In the genomic region with DNA sequence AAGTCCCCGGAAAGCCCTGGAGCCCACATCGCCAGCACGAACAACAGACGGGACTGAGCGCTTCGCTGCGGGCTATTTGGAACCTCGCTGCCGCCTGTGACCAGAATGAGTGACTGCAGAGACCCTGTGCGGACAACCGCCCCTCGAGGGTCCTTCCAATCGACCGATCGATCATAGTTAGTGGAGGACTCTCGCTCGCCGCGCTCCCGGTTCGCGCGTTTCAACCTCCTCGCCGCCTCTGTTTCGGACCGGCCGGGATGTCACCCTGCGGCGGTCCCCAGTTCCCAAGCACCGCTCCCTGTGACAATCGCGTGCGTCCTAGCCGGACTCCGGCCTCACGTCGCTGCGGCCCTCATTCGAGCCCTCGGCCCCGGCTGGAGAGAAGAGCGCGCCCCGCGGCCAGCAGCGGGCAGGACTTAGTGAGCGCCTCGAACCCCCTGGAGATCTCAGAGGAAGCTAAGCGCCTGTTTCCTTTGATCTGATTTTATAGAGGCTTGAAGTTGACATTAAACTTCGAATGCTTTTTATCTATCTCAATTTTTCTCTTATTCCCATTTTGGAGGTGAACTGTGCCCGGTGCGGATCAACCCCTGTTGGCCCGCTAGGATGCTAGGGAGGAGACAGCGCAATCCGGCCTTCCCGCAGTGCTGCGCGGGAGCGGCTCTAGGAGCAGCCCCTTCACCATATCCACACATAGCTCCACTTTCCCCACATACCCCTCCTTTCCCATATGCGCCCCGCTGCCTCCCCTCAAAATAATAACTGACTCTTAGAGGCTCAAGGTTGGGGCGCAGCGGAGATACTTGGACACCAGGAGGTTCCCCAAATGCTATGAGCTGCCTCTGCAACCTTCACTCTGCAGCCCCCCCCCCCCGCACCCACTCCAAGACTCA, we compare ENCODE assay signal across 10 mouse cellular contexts. TPM values are rescaled to one million over a fixed set of nuclear protein-coding genes. Genes with fewer than 3 reads are reported as not detected.
DNase-seq lines count a peak whose midpoint lies in the region; ATAC-seq lines count a peak whose summit lies in the region.
"Had no signal": no experiment of that assay in that cellular context is flagged by ENCODE, and none has a peak within 500 bp of the region (broad histone marks: within the 10 kb centered on the region; RNA-seq: fewer than 3 reads in every experiment).

No protein-coding gene starts in this region.

- H3K4me1 ChIP-seq in heart, embryonic 12.5 days (replicated peaks) = peaks cover 17% of the 10 kb centered on the region
- H3K4me1 ChIP-seq in hindbrain, embryonic 12.5 days = peaks cover 10% of the 10 kb centered on the region
- H3K4me1 ChIP-seq in liver, embryonic 16.5 days (ENCODE audit: control insufficient read depth, low read depth, low read length) = no peaks in the 10 kb centered on the region; the same call in 1 of the 2 replicates

- peak overlapping the region; percentile 49; the same call in 1 of the 2 replicates for H3K9ac ChIP-seq in heart, embryonic 12.5 days
- H3K9ac ChIP-seq in hindbrain, embryonic 12.5 days = no peak overlapping the region
- H3K9ac ChIP-seq in liver, embryonic 16.5 days (ENCODE audit: low read depth, low read length) = no peak overlapping the region

- under 1% methylated on average over 65 of the region's 65 CpGs for WGBS in heart, embryonic 12.5 days
- under 1% methylated on average over 65 of the region's 65 CpGs for WGBS in hindbrain, embryonic 12.5 days
- WGBS in liver, embryonic 16.5 days (ENCODE audit: insufficient replicate concordance) = 2% methylated on average over 65 of the region's 65 CpGs

- peak overlapping the region; percentile 44 for H3K4me3 ChIP-seq in heart, embryonic 12.5 days
- H3K4me3 ChIP-seq in hindbrain, embryonic 12.5 days = peak overlapping the region; percentile 29
- H3K4me3 ChIP-seq in liver, embryonic 16.5 days (ENCODE audit: low read depth, low read length) = peak overlapping the region; percentile 29; the same call in 1 of the 2 replicates

- H3K4me2 ChIP-seq in heart, embryonic 12.5 days = peak overlapping the region; percentile 82
- peak overlapping the region; percentile 48 for H3K4me2 ChIP-seq in hindbrain, embryonic 12.5 days (replicated peaks)
- H3K4me2 ChIP-seq in liver, embryonic 16.5 days (ENCODE audit: low read depth, low read length) = peak overlapping the region; percentile 8; the same call in 1 of the 2 replicates

- H3K9me3 ChIP-seq in heart, embryonic 12.5 days (replicated peaks) = no peaks in the 10 kb centered on the region
- H3K9me3 ChIP-seq in hindbrain, embryonic 12.5 days (replicated peaks) = no peaks in the 10 kb centered on the region
- H3K9me3 ChIP-seq in liver, embryonic 16.5 days (replicated peaks; ENCODE audit: control insufficient read depth, low read length) = no peaks in the 10 kb centered on the region
- H3K9me3 ChIP-seq: G1E had no signal

- DNase-seq in heart, adult 9 months (ENCODE audit: low spot score in 2 of 2) = no peak
- peak; percentile 68 for DNase-seq in embryo, embryonic 11 days
- DNase-seq in thymus, postnatal 4 days = no peak
- no peak for DNase-seq in thymus, postnatal 36 days

- peaks cover 86% of the 10 kb centered on the region for H3K27me3 ChIP-seq in heart, embryonic 12.5 days (replicated peaks)
- peaks cover 99% of the 10 kb centered on the region for H3K27me3 ChIP-seq in hindbrain, embryonic 12.5 days
- H3K27me3 ChIP-seq in liver, embryonic 16.5 days (ENCODE audit: control insufficient read depth, insufficient read depth, low read depth, low read length) = peaks cover 81% of the 10 kb centered on the region

- H3K36me3 ChIP-seq in heart, embryonic 12.5 days = no peaks in the 10 kb centered on the region
- no peaks in the 10 kb centered on the region for H3K36me3 ChIP-seq in hindbrain, embryonic 12.5 days
- no peaks in the 10 kb centered on the region for H3K36me3 ChIP-seq in liver, embryonic 16.5 days (ENCODE audit: control insufficient read depth, insufficient read depth)
- H3K36me3 ChIP-seq: G1E had no signal

- no peak for ATAC-seq in heart, embryonic 12.5 days (ENCODE audit: insufficient number of reproducible peaks, low FRiP score)
- ATAC-seq in hindbrain, embryonic 12.5 days (ENCODE audit: low FRiP score) = no peak
- no peak for ATAC-seq in liver, embryonic 16.5 days (ENCODE audit: low read depth)
- ATAC-seq in erythroid progenitor cell, adult 5-6 weeks (replicated peaks; ENCODE audit: low FRiP score, poor library complexity, severe bottlenecking) = no peak

- H3K27ac ChIP-seq in heart, embryonic 12.5 days (ENCODE audit: poor library complexity, severe bottlenecking) = no peak overlapping the region
- no peak overlapping the region for H3K27ac ChIP-seq in hindbrain, embryonic 12.5 days
- no peak overlapping the region for H3K27ac ChIP-seq in liver, embryonic 16.5 days (ENCODE audit: low read length)

RNA-seq across cellular contexts. Expression of a gene that starts 11.7 kb away (rescaled TPM):
- polyA plus RNA-seq in heart, embryonic 12.5 days (2016; fragmentation: Nextera tagmentation; extraction: Ambion mirVana) = 0.49 and 1.4 TPM in 2 replicates
- polyA plus RNA-seq in hindbrain, embryonic 12.5 days (2016; fragmentation: Nextera tagmentation; extraction: Ambion mirVana) = 0.40 and 0.60 TPM in 2 replicates
- 0.09 TPM in 1 of 2 replicates, not detected in the other for polyA plus RNA-seq in liver, embryonic 16.5 days (2015; fragmentation: Nextera tagmentation; extraction: Ambion mirVana)
- total RNA-seq in erythroid progenitor cell, adult 5-6 weeks (2015; ENCODE audit: low replicate concordance) = not detected in 2 replicates
- total RNA-seq in erythroid progenitor cell, adult 5-6 weeks (2017; ENCODE audit: low replicate concordance) = not detected in 2 replicates
- total RNA-seq: gastrocnemius, postnatal 36 days had no signal
- polyA plus RNA-seq: G1E had no signal

RNA-seq across cellular contexts. Expression of a gene that starts 28.2 kb away (rescaled TPM):
- polyA plus RNA-seq in heart, embryonic 12.5 days (2016; fragmentation: Nextera tagmentation; extraction: Ambion mirVana) = not detected in 2 replicates
- polyA plus RNA-seq in hindbrain, embryonic 12.5 days (2016; fragmentation: Nextera tagmentation; extraction: Ambion mirVana) = not detected in 2 replicates
- not detected in 2 replicates for polyA plus RNA-seq in liver, embryonic 16.5 days (2015; fragmentation: Nextera tagmentation; extraction: Ambion mirVana)
- not detected in 2 replicates for total RNA-seq in erythroid progenitor cell, adult 5-6 weeks (2015; ENCODE audit: low replicate concordance)
- not detected in 2 replicates for total RNA-seq in erythroid progenitor cell, adult 5-6 weeks (2017; ENCODE audit: low replicate concordance)
- total RNA-seq: gastrocnemius, postnatal 36 days had no signal
- polyA plus RNA-seq: G1E had no signal

RNA-seq across cellular contexts. Expression of a gene that starts 48.0 kb away (rescaled TPM):
- polyA plus RNA-seq in heart, embryonic 12.5 days (2016; fragmentation: Nextera tagmentation; extraction: Ambion mirVana) = not detected in 2 replicates
- polyA plus RNA-seq in hindbrain, embryonic 12.5 days (2016; fragmentation: Nextera tagmentation; extraction: Ambion mirVana) = not detected in 2 replicates
- not detected in 2 replicates for polyA plus RNA-seq in liver, embryonic 16.5 days (2015; fragmentation: Nextera tagmentation; extraction: Ambion mirVana)
- not detected in 2 replicates for total RNA-seq in erythroid progenitor cell, adult 5-6 weeks (2015; ENCODE audit: low replicate concordance)
- not detected in 2 replicates for total RNA-seq in erythroid progenitor cell, adult 5-6 weeks (2017; ENCODE audit: low replicate concordance)
- total RNA-seq: G1E; gastrocnemius, postnatal 36 days had no signal
- polyA plus RNA-seq: G1E had no signal

RNA-seq across cellular contexts. Expression of a gene that starts 48.4 kb away (rescaled TPM):
- 43.6 and 44.6 TPM in 2 replicates for polyA plus RNA-seq in heart, embryonic 12.5 days (2016; fragmentation: Nextera tagmentation; extraction: Ambion mirVana)
- 122 and 126 TPM in 2 replicates for polyA plus RNA-seq in hindbrain, embryonic 12.5 days (2016; fragmentation: Nextera tagmentation; extraction: Ambion mirVana)
- 8.6 and 8.7 TPM in 2 replicates for polyA plus RNA-seq in liver, embryonic 16.5 days (2015; fragmentation: Nextera tagmentation; extraction: Ambion mirVana)
- total RNA-seq in erythroid progenitor cell, adult 5-6 weeks (2015; ENCODE audit: low replicate concordance) = 6.5 and 9.6 TPM in 2 replicates
- 2.6 and 4.8 TPM in 2 replicates for total RNA-seq in erythroid progenitor cell, adult 5-6 weeks (2017; ENCODE audit: low replicate concordance)

Comparison
In these comparisons a context has a peak if more than half of its experiments do, and no peak if none do; other contexts are left out.
1. H3K4me2 ChIP-seq: peak in every context shown above with its lines; median percentile 82 in heart, embryonic 12.5 days; 48 in hindbrain, embryonic 12.5 days; 8 in liver, embryonic 16.5 days.